Mouse (Mus musculus) layer of hippocampus, adult 9-10 months (tissue): ENCODE measurements around the gene Plpp7.

Source experiments
- DNase-seq: peaks from one replicate; pipeline ENCODE4 v3.0.0; 2022; ENCODE audit warnings: low spot score

The Plpp7 gene

GRCm38 (mm10) chr2:32095351-32096121 lies at the start of gene Plpp7:
Gene Plpp7 (plus strand): TSS chr2:32095528.
- peak; percentile 70 for DNase-seq

- DNase-seq = no peak
Observed at GRCm38 (mm10) chr2:32046009-32046408, 49.3 kb upstream of the Plpp7 start.

GRCm38 (mm10) chr2:32047323-32047722 lies 48.0 kb upstream of the Plpp7 start:
- DNase-seq = no peak

- DNase-seq = no peak
Observed at GRCm38 (mm10) chr2:32051791-32052190, 43.5 kb upstream of the Plpp7 start.

- DNase-seq = no peak
Observed at GRCm38 (mm10) chr2:32052418-32052817, 42.9 kb upstream of the Plpp7 start.

- no peak for DNase-seq
Observed at GRCm38 (mm10) chr2:32055357-32055965, 39.9 kb upstream of the Plpp7 start.

GRCm38 (mm10) chr2:32056524-32056923 lies 38.8 kb upstream of the Plpp7 start:
- DNase-seq = no peak

- DNase-seq = no peak
Observed at GRCm38 (mm10) chr2:32057360-32057759, 38.0 kb upstream of the Plpp7 start.

- DNase-seq = no peak
Observed at GRCm38 (mm10) chr2:32057794-32058193, 37.5 kb upstream of the Plpp7 start.

- no peak for DNase-seq
Observed at GRCm38 (mm10) chr2:32058241-32058640, 37.1 kb upstream of the Plpp7 start.

- DNase-seq = no peak
Observed at GRCm38 (mm10) chr2:32058716-32059115, 36.6 kb upstream of the Plpp7 start.

- no peak for DNase-seq
Observed at GRCm38 (mm10) chr2:32059613-32060012, 35.7 kb upstream of the Plpp7 start.

GRCm38 (mm10) chr2:32060228-32060805 lies 35.0 kb upstream of the Plpp7 start:
- no peak for DNase-seq

GRCm38 (mm10) chr2:32061189-32061588 lies 34.1 kb upstream of the Plpp7 start:
- no peak for DNase-seq

- DNase-seq = no peak
Observed at GRCm38 (mm10) chr2:32061722-32062505, 33.4 kb upstream of the Plpp7 start.

- no peak for DNase-seq
Observed at GRCm38 (mm10) chr2:32062626-32063410, 32.5 kb upstream of the Plpp7 start.

- no peak for DNase-seq
Observed at GRCm38 (mm10) chr2:32063451-32064151, 31.7 kb upstream of the Plpp7 start.

- DNase-seq = no peak
Observed at GRCm38 (mm10) chr2:32064913-32065312, 30.4 kb upstream of the Plpp7 start.

- no peak for DNase-seq
Observed at GRCm38 (mm10) chr2:32065371-32065791, 29.9 kb upstream of the Plpp7 start.

- DNase-seq = no peak
Observed at GRCm38 (mm10) chr2:32066005-32066404, 29.3 kb upstream of the Plpp7 start.
